ENCODE assay signal across 8 mouse cellular contexts in genomic region chr13:23757211-23757773, GRCm38 (mm10). TPM values are rescaled to one million over a fixed set of nuclear protein-coding genes. Genes with fewer than 3 reads are reported as not detected.
A peak's percentile ranks its signal among the peaks of the same experiment; 100 is the strongest.
DNase-seq lines count a peak whose midpoint lies in the region; ATAC-seq and TF ChIP-seq lines count a peak whose summit lies in the region.

No protein-coding gene starts in this region.

- H3K79me2 ChIP-seq in heart, adult 2 months (replicated peaks; ENCODE audit: control insufficient read depth, insufficient read depth, low read length): no peaks in the 10 kb centered on the region

- no peaks in the 10 kb centered on the region for H3K9me3 ChIP-seq in embryonic facial prominence, embryonic 12.5 days
- no peaks in the 10 kb centered on the region for H3K9me3 ChIP-seq in limb, embryonic 11.5 days (ENCODE audit: control insufficient read depth, low read length)
- H3K9me3 ChIP-seq in neural tube, embryonic 11.5 days (ENCODE audit: control insufficient read depth, low read length): no peaks in the 10 kb centered on the region

- 6% methylated on average over 19 of the region's 23 CpGs for WGBS in heart, adult 2 months
- WGBS in embryonic facial prominence, embryonic 12.5 days: under 1% methylated on average over 17 of the region's 23 CpGs
- 2% methylated on average over 15 of the region's 23 CpGs for WGBS in limb, embryonic 11.5 days
- 2% methylated on average over 17 of the region's 23 CpGs for WGBS in neural tube, embryonic 11.5 days

- intact Hi-C loops in heart, adult 2 months (cut with DNase I): no loop called here

- peak overlapping the region; percentile 61 for H3K4me2 ChIP-seq in embryonic facial prominence, embryonic 12.5 days (replicated peaks)
- H3K4me2 ChIP-seq in limb, embryonic 11.5 days (ENCODE audit: low read depth, severe bottlenecking): peak overlapping the region; percentile 70
- H3K4me2 ChIP-seq in neural tube, embryonic 11.5 days (ENCODE audit: low read depth): peak overlapping the region; percentile 50

- DNase-seq in heart, adult 2 months: no peak
- no peak for DNase-seq in heart, adult 9 months (ENCODE audit: low spot score in 2 of 2)
- DNase-seq in 416B (ENCODE audit: low read depth): peak; percentile 91
- peak; percentile 80 for DNase-seq in limb, embryonic 11.5 days (ENCODE audit: low spot score)
- peak; percentile 61 for DNase-seq in neural tube, embryonic 11.5 days (ENCODE audit: low spot score)
- DNase-seq in T-cell, adult 2 months (ENCODE audit: low spot score): no peak
- DNase-seq in kidney, adult 9 months: no peak

- H3K9ac ChIP-seq in heart, adult 2 months (ENCODE audit: low read depth, low read length): peak overlapping the region; percentile 78
- peak overlapping the region; percentile 55 for H3K9ac ChIP-seq in embryonic facial prominence, embryonic 12.5 days
- H3K9ac ChIP-seq in limb, embryonic 11.5 days (ENCODE audit: low read length): peak overlapping the region; percentile 63
- peak overlapping the region; percentile 54 for H3K9ac ChIP-seq in neural tube, embryonic 11.5 days (ENCODE audit: low read length)

- peak overlapping the region; percentile 35; the same call in 1 of the 2 replicates for H3K4me3 ChIP-seq in heart, adult 2 months
- peak overlapping the region; percentile 42 for H3K4me3 ChIP-seq in embryonic facial prominence, embryonic 12.5 days
- H3K4me3 ChIP-seq in limb, embryonic 11.5 days (ENCODE audit: low read depth, low read length): peak overlapping the region; percentile 34
- peak overlapping the region; percentile 34 for H3K4me3 ChIP-seq in neural tube, embryonic 11.5 days (ENCODE audit: low read depth, low read length)

- no peaks in the 10 kb centered on the region for H3K27me3 ChIP-seq in heart, adult 2 months (ENCODE audit: control insufficient read depth, insufficient read depth, low read length)
- no peaks in the 10 kb centered on the region for H3K27me3 ChIP-seq in embryonic facial prominence, embryonic 12.5 days
- H3K27me3 ChIP-seq in limb, embryonic 11.5 days (ENCODE audit: control insufficient read depth, insufficient read depth, low read length): no peaks in the 10 kb centered on the region
- H3K27me3 ChIP-seq in neural tube, embryonic 11.5 days (ENCODE audit: control insufficient read depth, insufficient read depth, low read length): no peaks in the 10 kb centered on the region

- H3K4me1 ChIP-seq in heart, adult 2 months (ENCODE audit: control insufficient read depth, insufficient read depth, low read length): peaks cover 1% of the 10 kb centered on the region
- peaks cover 7% of the 10 kb centered on the region for H3K4me1 ChIP-seq in embryonic facial prominence, embryonic 12.5 days
- peaks cover 6% of the 10 kb centered on the region; the same call in 1 of the 2 replicates for H3K4me1 ChIP-seq in limb, embryonic 11.5 days (ENCODE audit: control insufficient read depth, insufficient read depth, low read length)
- peaks cover 3% of the 10 kb centered on the region; the same call in 1 of the 2 replicates for H3K4me1 ChIP-seq in neural tube, embryonic 11.5 days (ENCODE audit: control insufficient read depth, insufficient read depth, low read length)

- TF ChIP-seq POLR2A in heart, adult 2 months (IDR thresholded peaks at IDR 0.05; ENCODE audit: insufficient read depth, low read depth, low read length): no peak

- no peak overlapping the region for H3K27ac ChIP-seq in heart, adult 2 months
- peak overlapping the region; percentile 95 for H3K27ac ChIP-seq in embryonic facial prominence, embryonic 12.5 days
- H3K27ac ChIP-seq in limb, embryonic 11.5 days (replicated peaks; ENCODE audit: low read depth, low read length): peak overlapping the region; percentile 95
- H3K27ac ChIP-seq in neural tube, embryonic 11.5 days (ENCODE audit: low read depth, low read length): peak overlapping the region; percentile 80

- no peak for TF ChIP-seq CTCF in heart, adult 2 months (IDR thresholded peaks at IDR 0.05)

- TF ChIP-seq EP300 in heart, adult 2 months (IDR thresholded peaks at IDR 0.05; ENCODE audit: insufficient read depth, low read depth, low read length): no peak

- H3K36me3 ChIP-seq in heart, adult 2 months (ENCODE audit: control insufficient read depth, insufficient read depth, low read length): no peaks in the 10 kb centered on the region; the same call in 1 of the 2 replicates
- no peaks in the 10 kb centered on the region for H3K36me3 ChIP-seq in embryonic facial prominence, embryonic 12.5 days
- H3K36me3 ChIP-seq in limb, embryonic 11.5 days (ENCODE audit: control insufficient read depth, insufficient read depth, low read length): no peaks in the 10 kb centered on the region
- H3K36me3 ChIP-seq in neural tube, embryonic 11.5 days (ENCODE audit: control insufficient read depth, insufficient read depth, low read length): no peaks in the 10 kb centered on the region

- ATAC-seq in embryonic facial prominence, embryonic 12.5 days (ENCODE audit: insufficient number of reproducible peaks, insufficient read depth, low FRiP score, low TSS enrichment): no peak
- ATAC-seq in limb, embryonic 11.5 days (ENCODE audit: insufficient number of reproducible peaks, low FRiP score, low TSS enrichment, low read depth): no peak
- ATAC-seq in neural tube, embryonic 11.5 days (ENCODE audit: insufficient read depth, low FRiP score, low TSS enrichment): peak; percentile 4; the same call in 1 of the 2 replicates

RNA-seq across cellular contexts. Expression of gene Hist1h4b, which starts 0.5 kb away (rescaled TPM):
- 10 to 100 TPM in 1 of 2 experiments, 1 to 10 TPM in 1; 4.9 to 11.3 TPM for total RNA-seq in heart, adult 2 months (2021)
- polyA plus RNA-seq in heart, adult 2 months (2012; rRNA removed): 1.1 TPM in 1 of 2 replicates, not detected in the other
- 9.4 and 11.5 TPM in 2 replicates for polyA plus RNA-seq in embryonic facial prominence, embryonic 12.5 days (2016; fragmentation: Nextera tagmentation; extraction: Ambion mirVana)
- polyA plus RNA-seq in limb, embryonic 11.5 days (2014; fragmentation: Nextera tagmentation; extraction: Ambion mirVana): 6.3 and 7.9 TPM in 2 replicates
- polyA plus RNA-seq in neural tube, embryonic 11.5 days (2014; fragmentation: Nextera tagmentation; extraction: Ambion mirVana): 4.3 and 9.0 TPM in 2 replicates

RNA-seq across cellular contexts. Expression of gene Hist1h4a, which starts 3.7 kb away (rescaled TPM):
- 1 to 10 TPM; 6.2 to 7.2 TPM for total RNA-seq in heart, adult 2 months (2021)
- 0.47 TPM in 1 of 2 replicates, not detected in the other for polyA plus RNA-seq in heart, adult 2 months (2012; rRNA removed)
- 1.1 and 1.2 TPM in 2 replicates for polyA plus RNA-seq in embryonic facial prominence, embryonic 12.5 days (2016; fragmentation: Nextera tagmentation; extraction: Ambion mirVana)
- polyA plus RNA-seq in limb, embryonic 11.5 days (2014; fragmentation: Nextera tagmentation; extraction: Ambion mirVana): 0.35 and 0.78 TPM in 2 replicates
- polyA plus RNA-seq in neural tube, embryonic 11.5 days (2014; fragmentation: Nextera tagmentation; extraction: Ambion mirVana): not detected in 2 replicates

RNA-seq across cellular contexts. Expression of gene Hist1h3a, which starts 4.9 kb away (rescaled TPM):
- 1 to 10 TPM; 5.1 to 8.9 TPM for total RNA-seq in heart, adult 2 months (2021)
- not detected in 2 replicates for polyA plus RNA-seq in heart, adult 2 months (2012; rRNA removed)
- 7.8 and 9.6 TPM in 2 replicates for polyA plus RNA-seq in embryonic facial prominence, embryonic 12.5 days (2016; fragmentation: Nextera tagmentation; extraction: Ambion mirVana)
- 5.1 and 5.4 TPM in 2 replicates for polyA plus RNA-seq in limb, embryonic 11.5 days (2014; fragmentation: Nextera tagmentation; extraction: Ambion mirVana)
- polyA plus RNA-seq in neural tube, embryonic 11.5 days (2014; fragmentation: Nextera tagmentation; extraction: Ambion mirVana): 2.3 and 4.3 TPM in 2 replicates

RNA-seq across cellular contexts. Expression of gene Hist1h3b, which starts 5.2 kb away (rescaled TPM):
- 1 to 10 TPM; 6.4 to 8.0 TPM for total RNA-seq in heart, adult 2 months (2021)
- polyA plus RNA-seq in heart, adult 2 months (2012; rRNA removed): 1.7 TPM in 1 of 2 replicates, not detected in the other
- 14.0 and 23.7 TPM in 2 replicates for polyA plus RNA-seq in embryonic facial prominence, embryonic 12.5 days (2016; fragmentation: Nextera tagmentation; extraction: Ambion mirVana)
- polyA plus RNA-seq in limb, embryonic 11.5 days (2014; fragmentation: Nextera tagmentation; extraction: Ambion mirVana): 7.5 and 12.0 TPM in 2 replicates
- polyA plus RNA-seq in neural tube, embryonic 11.5 days (2014; fragmentation: Nextera tagmentation; extraction: Ambion mirVana): 6.2 and 8.4 TPM in 2 replicates

RNA-seq across cellular contexts. Expression of gene Hist1h1a, which starts 6.2 kb away (rescaled TPM):
- 1 to 10 TPM; 2.0 to 3.4 TPM for total RNA-seq in heart, adult 2 months (2021)
- 0.21 and 0.26 TPM in 2 replicates for polyA plus RNA-seq in heart, adult 2 months (2012; rRNA removed)
- polyA plus RNA-seq in embryonic facial prominence, embryonic 12.5 days (2016; fragmentation: Nextera tagmentation; extraction: Ambion mirVana): 4.0 and 5.8 TPM in 2 replicates
- polyA plus RNA-seq in limb, embryonic 11.5 days (2014; fragmentation: Nextera tagmentation; extraction: Ambion mirVana): 2.8 and 4.1 TPM in 2 replicates
- polyA plus RNA-seq in neural tube, embryonic 11.5 days (2014; fragmentation: Nextera tagmentation; extraction: Ambion mirVana): 1.1 and 3.6 TPM in 2 replicates

Comparison
In these comparisons a context has a peak if more than half of its experiments do, and no peak if none do; other contexts are left out.
1. DNase-seq: peak in 416B (single experiment), limb, embryonic 11.5 days (single experiment) and neural tube, embryonic 11.5 days (single experiment); none in heart, adult 2 months (0 of 2), heart, adult 9 months (0 of 2), T-cell, adult 2 months (single experiment) and kidney, adult 9 months (single experiment).
2. Peak in every context shown above with its lines, with median percentiles within 50 percentile points of each other: H3K4me3 ChIP-seq, H3K9ac ChIP-seq and H3K4me2 ChIP-seq.